8 mouse cellular contexts compared by ENCODE assay signal in genomic region chr8:4677265-4678217, GRCm38 (mm10).
A peak's percentile ranks its signal among the peaks of the same experiment; 100 is the strongest.
DNase-seq lines count a peak whose midpoint lies in the region; ATAC-seq and TF ChIP-seq lines count a peak whose summit lies in the region.

No protein-coding gene starts in this region.

- peak overlapping the region; percentile 54 for H3K4me2 ChIP-seq in forebrain, embryonic 12.5 days
- peak overlapping the region; percentile 82 for H3K4me2 ChIP-seq in heart, postnatal 0 days (ENCODE audit: low read depth, low read length)
- peak overlapping the region; percentile 96 for H3K4me2 ChIP-seq in liver, embryonic 16.5 days (ENCODE audit: low read depth, low read length)
- H3K4me2 ChIP-seq in neural tube, embryonic 13.5 days: peak overlapping the region; percentile 60

- no peaks in the 10 kb centered on the region; the same call in 1 of the 2 replicates for H3K36me3 ChIP-seq in E14TG2a.4 (ENCODE audit: insufficient read depth, low read length)
- H3K36me3 ChIP-seq in forebrain, embryonic 12.5 days (replicated peaks): no peaks in the 10 kb centered on the region
- H3K36me3 ChIP-seq in heart, postnatal 0 days (replicated peaks; ENCODE audit: control insufficient read depth, insufficient read depth, low read length): no peaks in the 10 kb centered on the region
- no peaks in the 10 kb centered on the region for H3K36me3 ChIP-seq in liver, embryonic 16.5 days (ENCODE audit: control insufficient read depth, insufficient read depth)
- H3K36me3 ChIP-seq in neural tube, embryonic 13.5 days: no peaks in the 10 kb centered on the region
- H3K36me3 ChIP-seq in testis, adult 2 months (ENCODE audit: control insufficient read depth, insufficient read depth, low read length): no peaks in the 10 kb centered on the region

- H3K9ac ChIP-seq in forebrain, embryonic 12.5 days: peak overlapping the region; percentile 68
- peak overlapping the region; percentile 73 for H3K9ac ChIP-seq in heart, postnatal 0 days (replicated peaks; ENCODE audit: low read depth, low read length)
- peak overlapping the region; percentile 72 for H3K9ac ChIP-seq in liver, embryonic 16.5 days (ENCODE audit: low read depth, low read length)
- peak overlapping the region; percentile 88 for H3K9ac ChIP-seq in neural tube, embryonic 13.5 days

- peak; percentile 92 for DNase-seq in c-Kit-positive CD71-positive TER-119-positive erythroid progenitor cells, embryonic 14.5 days (ENCODE audit: low spot score)
- DNase-seq in heart, postnatal 0 days (ENCODE audit: low spot score): peak; percentile 100
- DNase-seq in kidney, postnatal 4 days: peak; percentile 99

- no peak for TF ChIP-seq CTCF in E14TG2a.4 (conservative IDR thresholded peaks at IDR 0.05; ENCODE audit: low read length)
- peak; percentile 16; the same call in 1 of the 2 replicates for TF ChIP-seq CTCF in heart, postnatal 0 days (IDR thresholded peaks at IDR 0.05; ENCODE audit: low read depth)
- no peak for TF ChIP-seq CTCF in testis, adult 2 months (IDR thresholded peaks at IDR 0.05; ENCODE audit: control insufficient read depth, insufficient read depth, insufficient replicate concordance, low read depth, low read length)

- TF ChIP-seq POLR2A in testis, adult 2 months (IDR thresholded peaks at IDR 0.05; ENCODE audit: control insufficient read depth, low read depth, low read length): peak; percentile 62

- ATAC-seq in forebrain, embryonic 12.5 days (ENCODE audit: low FRiP score): peak; percentile 94
- ATAC-seq in heart, postnatal 0 days (ENCODE audit: insufficient read depth, low read depth): peak; percentile 94
- peak; percentile 91 for ATAC-seq in liver, embryonic 16.5 days (ENCODE audit: low read depth)
- ATAC-seq in neural tube, embryonic 13.5 days (ENCODE audit: low read depth): peak; percentile 96

- peak overlapping the region; percentile 84 for H3K4me3 ChIP-seq in E14TG2a.4 (replicated peaks; ENCODE audit: low read length)
- peak overlapping the region; percentile 66 for H3K4me3 ChIP-seq in forebrain, embryonic 12.5 days (replicated peaks)
- peak overlapping the region; percentile 67 for H3K4me3 ChIP-seq in heart, postnatal 0 days (ENCODE audit: low read depth, low read length)
- H3K4me3 ChIP-seq in liver, embryonic 16.5 days (ENCODE audit: low read depth, low read length): peak overlapping the region; percentile 81
- H3K4me3 ChIP-seq in neural tube, embryonic 13.5 days: peak overlapping the region; percentile 67
- peak overlapping the region; percentile 96 for H3K4me3 ChIP-seq in testis, adult 2 months (ENCODE audit: control insufficient read depth, low read depth, low read length)

- no peaks in the 10 kb centered on the region for H3K4me1 ChIP-seq in E14TG2a.4 (replicated peaks; ENCODE audit: low read depth, low read length)
- H3K4me1 ChIP-seq in forebrain, embryonic 12.5 days: peaks cover 5% of the 10 kb centered on the region
- H3K4me1 ChIP-seq in heart, postnatal 0 days (ENCODE audit: control insufficient read depth, insufficient read depth): 0 out of 2 replicates have a peak, but pooled peaks cover 3% of the 10 kb centered on the region
- H3K4me1 ChIP-seq in liver, embryonic 16.5 days (ENCODE audit: control insufficient read depth, low read depth, low read length): peaks cover 3% of the 10 kb centered on the region; the same call in 1 of the 2 replicates
- peaks cover 6% of the 10 kb centered on the region for H3K4me1 ChIP-seq in neural tube, embryonic 13.5 days (replicated peaks)
- H3K4me1 ChIP-seq in testis, adult 2 months (ENCODE audit: control insufficient read depth, insufficient read depth, low read length): peaks cover 2% of the 10 kb centered on the region

- H3K9me3 ChIP-seq in E14TG2a.4 (ENCODE audit: low read length): peaks cover 25% of the 10 kb centered on the region
- 0 out of 2 replicates have a peak, but pooled peaks cover 4% of the 10 kb centered on the region for H3K9me3 ChIP-seq in forebrain, embryonic 12.5 days
- H3K9me3 ChIP-seq in heart, postnatal 0 days (replicated peaks; ENCODE audit: control insufficient read depth, low read length): no peaks in the 10 kb centered on the region
- H3K9me3 ChIP-seq in liver, embryonic 16.5 days (replicated peaks; ENCODE audit: control insufficient read depth, low read length): peaks cover 6% of the 10 kb centered on the region
- H3K9me3 ChIP-seq in neural tube, embryonic 13.5 days: peaks cover 3% of the 10 kb centered on the region; the same call in 1 of the 2 replicates

- peak; percentile 23; the same call in 1 of the 2 replicates for TF ChIP-seq EP300 in heart, postnatal 0 days (IDR thresholded peaks at IDR 0.05; ENCODE audit: low read depth)

- peak overlapping the region; percentile 97 for H3K27ac ChIP-seq in forebrain, embryonic 12.5 days
- H3K27ac ChIP-seq in heart, postnatal 0 days (ENCODE audit: low read depth): peak overlapping the region; percentile 99
- peak overlapping the region; percentile 95 for H3K27ac ChIP-seq in liver, embryonic 16.5 days (ENCODE audit: low read length)
- peak overlapping the region; percentile 99 for H3K27ac ChIP-seq in neural tube, embryonic 13.5 days (replicated peaks)
- peak overlapping the region; percentile 99 for H3K27ac ChIP-seq in testis, adult 2 months (ENCODE audit: control insufficient read depth, insufficient read depth, low read depth, low read length)

- H3K27me3 ChIP-seq in E14TG2a.4 (ENCODE audit: insufficient read depth, low read length): no peaks in the 10 kb centered on the region
- no peaks in the 10 kb centered on the region for H3K27me3 ChIP-seq in forebrain, embryonic 12.5 days
- no peaks in the 10 kb centered on the region for H3K27me3 ChIP-seq in heart, postnatal 0 days (ENCODE audit: control insufficient read depth, insufficient read depth, low read length)
- H3K27me3 ChIP-seq in liver, embryonic 16.5 days (ENCODE audit: control insufficient read depth, insufficient read depth, low read depth, low read length): no peaks in the 10 kb centered on the region
- no peaks in the 10 kb centered on the region for H3K27me3 ChIP-seq in neural tube, embryonic 13.5 days
- H3K27me3 ChIP-seq in testis, adult 2 months (ENCODE audit: control insufficient read depth, insufficient read depth, low read length): no peaks in the 10 kb centered on the region

- under 1% methylated on average over 71 of the region's 72 CpGs for WGBS in forebrain, embryonic 12.5 days
- under 1% methylated on average over 72 of the region's 72 CpGs for WGBS in heart, postnatal 0 days
- WGBS in liver, embryonic 16.5 days (ENCODE audit: insufficient replicate concordance): under 1% methylated on average over 72 of the region's 72 CpGs
- WGBS in neural tube, embryonic 13.5 days: under 1% methylated on average over 72 of the region's 72 CpGs

Comparison
In these comparisons a context has a peak if more than half of its experiments do, and no peak if none do; other contexts are left out.
1. Peak in every context shown above with its lines: DNase-seq, ATAC-seq, H3K4me3 ChIP-seq and H3K27ac ChIP-seq.